Mouse (Mus musculus) thymus, adult 18-20 months (tissue): ENCODE measurements at regions not wholly inside any gene's neighbourhood (a gene's known extent, or its start where the extent isn't known, plus 50 kb on each side); places are given as distances from the start of the nearest gene placed in this dataset.

Experiments used
- DNase-seq, 2 experiments: peaks; one replicate each; pipeline ENCODE4 v3.0.0; 2022; ENCODE audit warnings: mixed read lengths in 2 of 2

GRCm38 (mm10) chr16:5829071-5829470 lies 56.1 kb upstream of the Rbfox1 start:
- no peak for DNase-seq

- no peak for DNase-seq
These were observed 61.8 kb upstream of the Rbfox1 start for GRCm38 (mm10) chr16:5823316-5823715.

- no peak for DNase-seq
These were observed 68.0 kb upstream of the Rbfox1 start for GRCm38 (mm10) chr16:5817166-5817565.

GRCm38 (mm10) chr16:5812245-5812820 lies 72.8 kb upstream of the Rbfox1 start:
- no peak for DNase-seq

GRCm38 (mm10) chr16:5811654-5811992 lies 73.5 kb upstream of the Rbfox1 start:
- no peak for DNase-seq

GRCm38 (mm10) chr16:5810986-5811653 lies 74.0 kb upstream of the Rbfox1 start:
- DNase-seq: no peak

- DNase-seq: no peak
These were observed 87.0 kb upstream of the Rbfox1 start for GRCm38 (mm10) chr16:5798188-5798587.

- no peak for DNase-seq
These were observed 92.9 kb upstream of the Rbfox1 start for GRCm38 (mm10) chr16:5792216-5792615.

GRCm38 (mm10) chr16:5790161-5790560 lies 95.0 kb upstream of the Rbfox1 start:
- no peak for DNase-seq

- DNase-seq: no peak
These were observed 97.9 kb upstream of the Rbfox1 start for GRCm38 (mm10) chr16:5787206-5787605.

GRCm38 (mm10) chr16:5766771-5767421 lies 118.3 kb upstream of the Rbfox1 start:
- DNase-seq: no peak

- no peak for DNase-seq
These were observed 120.0 kb upstream of the Rbfox1 start for GRCm38 (mm10) chr16:5765143-5765542.

GRCm38 (mm10) chr16:5760821-5761220 lies 124.3 kb upstream of the Rbfox1 start:
- no peak for DNase-seq

GRCm38 (mm10) chr16:5759021-5759420 lies 126.1 kb upstream of the Rbfox1 start:
- DNase-seq: no peak

- no peak for DNase-seq
These were observed 142.2 kb upstream of the Rbfox1 start for GRCm38 (mm10) chr16:5742716-5743507.

GRCm38 (mm10) chr16:5740776-5741175 lies 144.4 kb upstream of the Rbfox1 start:
- no peak for DNase-seq

- DNase-seq: no peak
These were observed 151.5 kb upstream of the Rbfox1 start for GRCm38 (mm10) chr16:5733608-5734007.

GRCm38 (mm10) chr16:5722506-5722905 lies 162.6 kb upstream of the Rbfox1 start:
- DNase-seq: no peak

GRCm38 (mm10) chr16:5713476-5713875 lies 171.7 kb upstream of the Rbfox1 start:
- DNase-seq: no peak

GRCm38 (mm10) chr16:5709831-5710230 lies 175.3 kb upstream of the Rbfox1 start:
- DNase-seq: no peak

- no peak for DNase-seq
These were observed 184.4 kb upstream of the Rbfox1 start for GRCm38 (mm10) chr16:5700731-5701255.

GRCm38 (mm10) chr16:5688322-5688721 lies 196.8 kb upstream of the Rbfox1 start:
- DNase-seq: no peak

- no peak for DNase-seq
These were observed 211.7 kb upstream of the Rbfox1 start for GRCm38 (mm10) chr16:5673372-5673960.
